Mouse (Mus musculus) liver, adult 2 months (tissue): ENCODE data around the gene Sfi1. TPM values are rescaled to one million over a fixed set of nuclear protein-coding genes. Genes with fewer than 3 reads are reported as not detected.
"Not testable (repeated sequence)": the region's sequence is repeated elsewhere in the genome, so short reads cannot be mapped to it uniquely, and the experiment has no call there.

Experiments
- DNase-seq: peaks from one replicate; pipeline ENCODE4 v3.0.0-alpha.2; 2011; ENCODE audit warnings: low read depth, low spot score; ENCODE audit errors: extremely low read depth
- H3K27ac ChIP-seq: fragments of 200-500 bp; replicated peaks from 2 replicates; pipeline ENCODE4 v1.5.1; 2012; ENCODE audit warnings: low read depth, mild to moderate bottlenecking, control low read depth, inconsistent platforms, low read length; ENCODE audit not compliant: insufficient read depth
- H3K27me3 ChIP-seq: fragments of 200-500 bp; 2 replicates; pipeline ENCODE4 v1.6.1; 2012; ENCODE audit warnings: mild to moderate bottlenecking, moderate library complexity, low read length, inconsistent platforms; ENCODE audit not compliant: control insufficient read depth, insufficient read depth
- H3K36me3 ChIP-seq: fragments of 200-500 bp; 2 replicates; pipeline ENCODE4 v1.6.1; 2012; ENCODE audit warnings: low read length, inconsistent platforms; ENCODE audit not compliant: control insufficient read depth, insufficient read depth
- H3K4me1 ChIP-seq: fragments of 200-500 bp; 2 replicates; pipeline ENCODE4 v1.6.1; 2011; ENCODE audit warnings: low read length; ENCODE audit not compliant: control insufficient read depth, insufficient read depth
- H3K4me3 ChIP-seq: fragments of 200-500 bp; 2 replicates; pipeline ENCODE4 v1.5.1; 2011; ENCODE audit warnings: low read depth, mild to moderate bottlenecking, control low read depth, low read length, moderate library complexity; ENCODE audit not compliant: insufficient read depth
- H3K79me2 ChIP-seq: fragments of 200-500 bp; 2 replicates; pipeline ENCODE4 v1.6.1; 2012; ENCODE audit warnings: inconsistent platforms, mild to moderate bottlenecking, low read length, moderate library complexity; ENCODE audit not compliant: control insufficient read depth, insufficient read depth
- H3K9ac ChIP-seq: fragments of 200-500 bp; 2 replicates; pipeline ENCODE4 v1.6.1; 2012; ENCODE audit warnings: low read depth, mild to moderate bottlenecking, control low read depth, inconsistent platforms, low read length
- CTCF ChIP-seq: fragments of 200-500 bp; IDR thresholded peaks from 2 replicates; pipeline ENCODE4 v1.5.1; 2011; ENCODE audit warnings: low read depth, low read length, control low read depth
- POLR2A ChIP-seq: fragments of 200-500 bp; IDR thresholded peaks from 2 replicates; pipeline ENCODE4 v1.6.1; 2011; ENCODE audit warnings: low read length, control low read depth; ENCODE audit not compliant: insufficient read depth; ENCODE audit errors: extremely low read depth
- WGBS: fragments of 180-500 bp; shearing (Covaris S2); methylation state at CpG from one replicate; pipeline ENCODE4 v1.1.7; 2018; 5-methylcytosine and 5-hydroxymethylcytosine counted together
- polyA plus RNA-seq: library from polyadenylated mRNA; depleted of rRNA; stranded (reverse); fragments of >200 nt; gene quantifications from 2 replicates; pipeline ENCODE4 v1.2.3, GENCODE M21; 2012
- total RNA-seq: library from RNA; depleted of rRNA; stranded (reverse); fragments of >200 nt; gene quantifications from 2 replicates; pipeline ENCODE4 v1.2.3, GENCODE M21; 2014

Gene Sfi1
- total and polyA plus RNA-seq, 2 experiments, result 11.3 to 12.4 TPM

GRCm38 (mm10) chr11:3105261-3105731, 88.0 kb downstream of the Sfi1 start:
- peak; percentile 59 for DNase-seq
- WGBS, result 89% methylated on average over 21 of the region's 21 CpGs
- H3K79me2 ChIP-seq, result no peaks in the 10 kb centered on the region
- H3K27me3 ChIP-seq, result no peaks in the 10 kb centered on the region
- no peaks in the 10 kb centered on the region for H3K36me3 ChIP-seq
- H3K27ac ChIP-seq, result no peak overlapping the region
- no peak overlapping the region; the same call in 1 of the 2 replicates for H3K4me3 ChIP-seq
- no peak overlapping the region for H3K9ac ChIP-seq
- no peak for TF ChIP-seq CTCF
- TF ChIP-seq POLR2A, result no peak
- H3K4me1 ChIP-seq, result no peaks in the 10 kb centered on the region

GRCm38 (mm10) chr11:3104501-3105260, 88.6 kb downstream of the Sfi1 start:
- not testable (repeated sequence) for H3K36me3 ChIP-seq, H3K4me1 ChIP-seq, H3K27me3 ChIP-seq, DNase-seq, H3K4me3 ChIP-seq, H3K79me2 ChIP-seq, H3K9ac ChIP-seq
- H3K27ac ChIP-seq, result peak overlapping the region; percentile 42; the same call in 1 of the 2 replicates
- 80% methylated on average over 20 of the region's 20 CpGs for WGBS

GRCm38 (mm10) chr11:3103619-3104164, 89.6 kb downstream of the Sfi1 start:
- Histone ChIP-seq H3K27me3 (no peaks in the 10 kb centered on the region), H3K9ac (no peak overlapping the region), H3K79me2 (no peaks in the 10 kb centered on the region), H3K4me3 (no peak overlapping the region), H3K36me3 (no peaks in the 10 kb centered on the region), H3K27ac (no peak overlapping the region), H3K4me1 (no peaks in the 10 kb centered on the region)
- WGBS, result 63% methylated on average over 7 of the region's 7 CpGs
- TF ChIP-seq CTCF (no peak), POLR2A (no peak)
- no peak for DNase-seq

GRCm38 (mm10) chr11:3102626-3103025, 90.6 kb downstream of the Sfi1 start:
- WGBS, result 75% methylated on average over 7 of the region's 7 CpGs
- H3K79me2 ChIP-seq, DNase-seq, H3K27ac ChIP-seq, H3K27me3 ChIP-seq, H3K9ac ChIP-seq, H3K4me1 ChIP-seq, H3K4me3 ChIP-seq, H3K36me3 ChIP-seq: not testable (repeated sequence)

GRCm38 (mm10) chr11:3101875-3102494, 91.3 kb downstream of the Sfi1 start:
- 70% methylated on average over 10 of the region's 10 CpGs for WGBS

More at GRCm38 (mm10) chr11:3101875-3102494, 91.3 kb downstream of the Sfi1 start:
- H3K36me3 ChIP-seq, result no peaks in the 10 kb centered on the region
- H3K4me3 ChIP-seq, result no peak overlapping the region
- TF ChIP-seq POLR2A, result no peak
- no peak for TF ChIP-seq CTCF
- H3K79me2 ChIP-seq, result no peaks in the 10 kb centered on the region
- no peaks in the 10 kb centered on the region for H3K27me3 ChIP-seq
- H3K9ac ChIP-seq, result no peak overlapping the region
- no peak overlapping the region for H3K27ac ChIP-seq
- no peak for DNase-seq
- no peaks in the 10 kb centered on the region for H3K4me1 ChIP-seq
